In genomic region chr17:46603229-46603628, GRCm38 (mm10) we compare ENCODE assay signal across 1 mouse cellular context.
TF ChIP-seq lines count a peak whose summit lies in the region.

No protein-coding gene starts in this region.

TF ChIP-seq in MEL, 35 proteins besides CTCF, POLR2A, EP300 and RAD21:
- no peak for TF ChIP-seq E2F4 (IDR thresholded peaks at IDR 0.05; ENCODE audit: borderline replicate concordance, low read depth, low read length)
- peak; percentile 16; the same call in 1 of the 2 replicates for TF ChIP-seq SMC3 (IDR thresholded peaks at IDR 0.05; ENCODE audit: low read depth, low read length)
